Comparison of ENCODE assay signal across 18 mouse cellular contexts in genomic region chr19:24123087-24123486, GRCm38 (mm10).
"Had no signal": no experiment of that assay in that cellular context is flagged by ENCODE, and none has a peak within 500 bp of the region (broad histone marks: within the 10 kb centered on the region; RNA-seq: fewer than 3 reads in every experiment).

No protein-coding gene starts in this region.

- H3K9me3 ChIP-seq: midbrain, embryonic 12.5 days; midbrain, embryonic 15.5 days; neural tube, embryonic 12.5 days; neural tube, embryonic 15.5 days had no signal

- H3K9ac ChIP-seq: liver, embryonic 14.5 days; liver, postnatal 0 days; midbrain, embryonic 12.5 days; midbrain, embryonic 15.5 days; neural tube, embryonic 12.5 days; neural tube, embryonic 15.5 days had no signal

- ATAC-seq: inflammation-experienced regulatory T-cells, adult 6 months; intestine, embryonic 16.5 days; liver, postnatal 0 days; midbrain, embryonic 15.5 days had no signal

- H3K4me1 ChIP-seq: midbrain, embryonic 12.5 days; midbrain, embryonic 15.5 days; neural tube, embryonic 12.5 days; neural tube, embryonic 15.5 days had no signal

- H3K36me3 ChIP-seq: midbrain, embryonic 15.5 days had no signal

- H3K27ac ChIP-seq: liver, embryonic 14.5 days; macrophage; midbrain, embryonic 12.5 days; midbrain, embryonic 15.5 days; neural tube, embryonic 12.5 days; neural tube, embryonic 15.5 days had no signal

- H3K4me2 ChIP-seq: midbrain, embryonic 12.5 days; midbrain, embryonic 15.5 days; neural tube, embryonic 12.5 days; neural tube, embryonic 15.5 days had no signal

- H3K27me3 ChIP-seq: midbrain, embryonic 12.5 days; midbrain, embryonic 15.5 days; neural tube, embryonic 12.5 days; neural tube, embryonic 15.5 days had no signal

- H3K4me3 ChIP-seq: midbrain, embryonic 12.5 days; midbrain, embryonic 15.5 days; neural tube, embryonic 12.5 days; neural tube, embryonic 15.5 days had no signal

- DNase-seq: kidney, adult 18-20 months; kidney, adult 9 months; kidney, postnatal 14 days; kidney, postnatal 4 days; liver, postnatal 0 days; right cerebral cortex, adult 18-20 months; right cerebral cortex, postnatal 14 days; right cerebral cortex, postnatal 4 days; thymus, adult 18-20 months; thymus, postnatal 36 days had no signal
